Mouse (Mus musculus) hindbrain, embryonic 11.5 days (tissue): ENCODE measurements at regions not wholly inside any gene's neighbourhood (a gene's known extent, or its start where the extent isn't known, plus 50 kb on each side); places are given as distances from the start of the nearest gene placed in this dataset.

Experiments
- ATAC-seq: fragments of 200-750 bp; cut with Nextera tagmentation; 2 replicates; pipeline ENCODE4 v1.8.0; 2017; ENCODE audit warnings: mild to moderate bottlenecking, moderate TSS enrichment, moderate library complexity; ENCODE audit not compliant: low FRiP score
- DNase-seq: peaks from one replicate; pipeline ENCODE4 v3.0.0-alpha.2; 2015; ENCODE audit warnings: low spot score
- H3K27ac ChIP-seq: fragments of 300-500 bp; sonication (generic); 2 replicates; pipeline ENCODE4 v1.5.1; 2014; ENCODE audit warnings: mild to moderate bottlenecking, low read depth, low read length
- H3K27me3 ChIP-seq: fragments of 300-500 bp; sonication (generic); 2 replicates; pipeline ENCODE4 v1.6.1; 2014; ENCODE audit warnings: mild to moderate bottlenecking, low read length, moderate library complexity, mixed read lengths; ENCODE audit not compliant: control insufficient read depth, insufficient read depth
- H3K36me3 ChIP-seq: fragments of 300-500 bp; sonication (generic); 2 replicates; pipeline ENCODE4 v1.6.1; 2014; ENCODE audit warnings: mild to moderate bottlenecking, low read length, moderate library complexity, mixed read lengths; ENCODE audit not compliant: control insufficient read depth, insufficient read depth
- H3K4me1 ChIP-seq: fragments of 300-500 bp; sonication (generic); replicated peaks from 2 replicates; pipeline ENCODE4 v1.6.1; 2014; ENCODE audit warnings: low read length, mixed read lengths; ENCODE audit not compliant: control insufficient read depth, insufficient read depth
- H3K4me2 ChIP-seq: fragments of 300-500 bp; sonication (generic); replicated peaks from 2 replicates; pipeline ENCODE4 v1.6.1; 2014; ENCODE audit warnings: mild to moderate bottlenecking, low read depth, low read length
- H3K4me3 ChIP-seq: fragments of 300-500 bp; sonication (generic); 2 replicates; pipeline ENCODE4 v1.5.1; 2014; ENCODE audit warnings: low read depth, low read length
- H3K9ac ChIP-seq: fragments of 300-500 bp; sonication (generic); 2 replicates; pipeline ENCODE4 v1.6.1; 2014; ENCODE audit warnings: low read depth, low read length
- H3K9me3 ChIP-seq: fragments of 300-500 bp; sonication (generic); 2 replicates; pipeline ENCODE4 v1.6.1; 2016; ENCODE audit warnings: low read length; ENCODE audit not compliant: control insufficient read depth
- WGBS: fragments of 180-500 bp; shearing (Covaris S2); extraction: QIAGEN DNeasy Blood & Tissue Kit; methylation state at CpG from one replicate; pipeline ENCODE4 v1.1.7; 2014; 5-methylcytosine and 5-hydroxymethylcytosine counted together

GRCm38 (mm10) chr7:78123386-78123785 is 614.4 kb downstream of the Ntrk3 start:
- DNase-seq (no peak), ATAC-seq (no peak)
- H3K9me3 ChIP-seq = no peaks in the 10 kb centered on the region
- no peak overlapping the region for H3K4me2 ChIP-seq
- H3K27me3 ChIP-seq = no peaks in the 10 kb centered on the region
- no peak overlapping the region for H3K9ac ChIP-seq
- H3K27ac ChIP-seq = no peak overlapping the region
- WGBS = 83% methylated on average over 1 of the region's 1 CpGs
- H3K36me3 ChIP-seq = no peaks in the 10 kb centered on the region
- H3K4me1 ChIP-seq = no peaks in the 10 kb centered on the region
- no peak overlapping the region for H3K4me3 ChIP-seq

GRCm38 (mm10) chr7:78121151-78121486 is 616.7 kb downstream of the Ntrk3 start:
- no peaks in the 10 kb centered on the region for H3K27me3 ChIP-seq
- no peak overlapping the region for H3K4me2 ChIP-seq
- H3K4me3 ChIP-seq = no peak overlapping the region
- H3K9me3 ChIP-seq = no peaks in the 10 kb centered on the region
- 70% methylated on average over 5 of the region's 5 CpGs for WGBS
- H3K4me1 ChIP-seq = no peaks in the 10 kb centered on the region
- no peak overlapping the region for H3K9ac ChIP-seq
- no peak for ATAC-seq
- DNase-seq = no peak
- no peaks in the 10 kb centered on the region for H3K36me3 ChIP-seq
- no peak overlapping the region for H3K27ac ChIP-seq

- no peak overlapping the region for H3K4me3 ChIP-seq
- H3K27me3 ChIP-seq = no peaks in the 10 kb centered on the region
- DNase-seq (no peak), ATAC-seq (no peak)
- H3K9ac ChIP-seq = no peak overlapping the region
- no peak overlapping the region for H3K27ac ChIP-seq
- WGBS = 85% methylated on average over 5 of the region's 5 CpGs
- H3K36me3 ChIP-seq = no peaks in the 10 kb centered on the region
- no peaks in the 10 kb centered on the region for H3K4me1 ChIP-seq
- H3K9me3 ChIP-seq = no peaks in the 10 kb centered on the region
- no peak overlapping the region for H3K4me2 ChIP-seq
Measured at GRCm38 (mm10) chr7:78120462-78121150, 617.2 kb downstream of the Ntrk3 start.

GRCm38 (mm10) chr7:78119809-78120208 is 618.0 kb downstream of the Ntrk3 start:
- no peak overlapping the region for H3K4me3 ChIP-seq
- no peaks in the 10 kb centered on the region for H3K4me1 ChIP-seq
- ATAC-seq (no peak), DNase-seq (no peak)
- no peak overlapping the region for H3K9ac ChIP-seq
- H3K27ac ChIP-seq = no peak overlapping the region
- 88% methylated on average over 1 of the region's 1 CpGs for WGBS
- H3K36me3 ChIP-seq = no peaks in the 10 kb centered on the region
- no peaks in the 10 kb centered on the region for H3K27me3 ChIP-seq
- H3K4me2 ChIP-seq = no peak overlapping the region
- no peaks in the 10 kb centered on the region for H3K9me3 ChIP-seq

- Histone ChIP-seq H3K27me3 (no peaks in the 10 kb centered on the region), H3K9ac (no peak overlapping the region), H3K4me2 (no peak overlapping the region), H3K9me3 (no peaks in the 10 kb centered on the region), H3K4me3 (no peak overlapping the region), H3K4me1 (no peaks in the 10 kb centered on the region), H3K36me3 (no peaks in the 10 kb centered on the region), H3K27ac (no peak overlapping the region)
- ATAC-seq = no peak
- DNase-seq = no peak
- 95% methylated on average over 6 of the region's 6 CpGs for whole genome bisulfite sequencing
Measured at GRCm38 (mm10) chr7:78111291-78111690, 626.5 kb downstream of the Ntrk3 start.

- no peaks in the 10 kb centered on the region for H3K9me3 ChIP-seq
- DNase-seq (no peak), ATAC-seq (no peak)
- WGBS = 49% methylated on average over 2 of the region's 2 CpGs
- no peaks in the 10 kb centered on the region for H3K36me3 ChIP-seq
- no peak overlapping the region for H3K4me2 ChIP-seq
- no peak overlapping the region for H3K9ac ChIP-seq
- no peaks in the 10 kb centered on the region for H3K27me3 ChIP-seq
- no peak overlapping the region for H3K4me3 ChIP-seq
- no peak overlapping the region for H3K27ac ChIP-seq
- no peaks in the 10 kb centered on the region for H3K4me1 ChIP-seq
Measured at GRCm38 (mm10) chr7:78103536-78104279, 634.1 kb downstream of the Ntrk3 start.

GRCm38 (mm10) chr7:78102396-78102795 is 635.4 kb downstream of the Ntrk3 start:
- no peak for DNase-seq
- Histone ChIP-seq H3K4me1 (no peaks in the 10 kb centered on the region), H3K9ac (no peak overlapping the region), H3K36me3 (no peaks in the 10 kb centered on the region), H3K27ac (no peak overlapping the region), H3K9me3 (no peaks in the 10 kb centered on the region), H3K4me3 (no peak overlapping the region), H3K27me3 (no peaks in the 10 kb centered on the region), H3K4me2 (no peak overlapping the region)
- 86% methylated on average over 3 of the region's 3 CpGs for WGBS
- ATAC-seq = no peak

- 69% methylated on average over 4 of the region's 4 CpGs for WGBS
- H3K36me3 ChIP-seq = no peaks in the 10 kb centered on the region
- ATAC-seq (no peak), DNase-seq (peak; percentile 3)
- no peaks in the 10 kb centered on the region for H3K4me1 ChIP-seq
- H3K27me3 ChIP-seq = no peaks in the 10 kb centered on the region
- no peaks in the 10 kb centered on the region for H3K9me3 ChIP-seq
- no peak overlapping the region for H3K9ac ChIP-seq
- H3K27ac ChIP-seq = no peak overlapping the region
- H3K4me2 ChIP-seq = no peak overlapping the region
- no peak overlapping the region for H3K4me3 ChIP-seq
Measured at GRCm38 (mm10) chr7:78086566-78087008, 651.2 kb downstream of the Ntrk3 start.
